13 mouse cellular contexts compared by ENCODE assay signal in the genomic region with DNA sequence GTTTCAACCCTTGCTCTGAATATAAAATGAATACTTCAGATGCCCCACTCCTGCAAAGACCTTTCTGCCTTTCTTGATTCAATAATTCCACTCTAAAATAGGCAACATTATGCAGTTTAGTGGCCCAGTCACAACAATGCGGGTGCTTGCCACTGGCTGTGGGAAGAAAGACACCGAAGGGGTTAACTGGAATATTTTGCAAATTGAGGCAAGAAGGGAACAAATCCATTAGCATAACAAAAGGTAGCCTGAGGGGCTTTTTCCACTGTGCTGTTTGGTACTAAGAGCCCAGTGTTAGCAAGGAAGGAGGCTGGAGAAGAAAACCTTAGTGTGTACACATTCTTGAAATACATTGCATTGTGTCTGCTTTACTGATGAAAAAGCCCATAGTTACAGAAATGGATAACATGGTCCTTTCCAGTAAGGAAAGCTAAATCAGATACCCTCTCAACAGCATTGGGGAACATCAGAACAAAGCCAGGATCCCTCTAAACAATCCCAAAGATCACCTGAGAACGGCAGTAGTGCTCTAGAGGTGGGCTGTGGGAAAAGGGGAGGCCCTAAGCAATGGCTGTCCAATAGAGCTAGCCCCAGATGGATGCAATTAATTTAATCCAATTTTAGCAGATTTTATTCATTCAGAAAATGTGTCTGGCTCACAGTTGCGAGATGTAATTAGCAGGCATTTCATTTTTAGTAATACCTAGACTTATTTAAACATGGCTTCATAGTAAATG.
DNase-seq lines count a peak whose midpoint lies in the region; ATAC-seq and TF ChIP-seq lines count a peak whose summit lies in the region.
"Had no signal": no experiment of that assay in that cellular context is flagged by ENCODE, and none has a peak within 500 bp of the region (broad histone marks: within the 10 kb centered on the region; RNA-seq: fewer than 3 reads in every experiment).

No protein-coding gene starts in this region.

- DNase-seq in ES-E14 (ENCODE audit: low read depth, low spot score) = peak; percentile 78
- DNase-seq in embryo, embryonic 9.5 days (ENCODE audit: extremely low spot score) = peak; percentile 31
- DNase-seq in forebrain, postnatal 0 days = peak; percentile 59
- no peak for DNase-seq in cerebellum, adult 18-20 months
- no peak for DNase-seq in heart, adult 9 months (ENCODE audit: low spot score in 2 of 2)
- DNase-seq in gastrocnemius, postnatal 25 days = no peak
- no peak for DNase-seq in cerebellum, postnatal 36 days
- DNase-seq: adrenal gland, postnatal 25 days; cerebellum, postnatal 10 days; layer of hippocampus, postnatal 36 days; lung, postnatal 36 days had no signal

- H3K9me3 ChIP-seq in ES-E14 (ENCODE audit: control insufficient read depth, insufficient read depth, low read depth, low read length) = no peaks in the 10 kb centered on the region
- H3K9me3 ChIP-seq in forebrain, postnatal 0 days (ENCODE audit: low read length) = no peaks in the 10 kb centered on the region
- no peaks in the 10 kb centered on the region for H3K9me3 ChIP-seq in midbrain, embryonic 13.5 days

- no peak overlapping the region for H3K4me2 ChIP-seq in forebrain, postnatal 0 days (ENCODE audit: low read depth)
- H3K4me2 ChIP-seq in midbrain, embryonic 13.5 days (replicated peaks) = peak overlapping the region; percentile 26

- no peak for TF ChIP-seq CTCF in forebrain, postnatal 0 days (IDR thresholded peaks at IDR 0.05; ENCODE audit: low read depth)

- no peaks in the 10 kb centered on the region for H3K36me3 ChIP-seq in ES-E14 (ENCODE audit: control insufficient read depth, insufficient read depth, low read length, poor library complexity, severe bottlenecking)
- H3K36me3 ChIP-seq in forebrain, postnatal 0 days (ENCODE audit: insufficient read depth) = no peaks in the 10 kb centered on the region
- H3K36me3 ChIP-seq in midbrain, embryonic 13.5 days = no peaks in the 10 kb centered on the region

- 13% methylated on average over 4 of the region's 4 CpGs for WGBS in forebrain, postnatal 0 days
- 11% methylated on average over 4 of the region's 4 CpGs for WGBS in midbrain, embryonic 13.5 days

- in situ Hi-C loops in ES-E14 (cut with MboI; ENCODE audit: low sequenced_read_pairs in 2 of 2, unreplicated experiment in 2 of 2) = no loop called here

- H3K27me3 ChIP-seq in forebrain, postnatal 0 days (ENCODE audit: insufficient read depth, low read length) = no peaks in the 10 kb centered on the region; the same call in 1 of the 2 replicates
- no peaks in the 10 kb centered on the region for H3K27me3 ChIP-seq in midbrain, embryonic 13.5 days

- peak; percentile 84 for ATAC-seq in forebrain, postnatal 0 days
- peak; percentile 94 for ATAC-seq in midbrain, embryonic 13.5 days

- peaks cover 2 to 3% of the 10 kb centered on the region in 2 experiments; a peak in 1 of 4 replicates for H3K4me1 ChIP-seq in ES-E14 (ENCODE audit: control insufficient read depth in 2 of 2, insufficient read depth in 2 of 2, low read length in 2 of 2, poor library complexity in 1 of 2)
- H3K4me1 ChIP-seq in forebrain, postnatal 0 days (ENCODE audit: insufficient read depth) = 0 out of 2 replicates have a peak, but pooled peaks cover 4% of the 10 kb centered on the region
- H3K4me1 ChIP-seq in midbrain, embryonic 13.5 days (replicated peaks) = peaks cover 23% of the 10 kb centered on the region

- H3K4me3 ChIP-seq in ES-E14 (ENCODE audit: insufficient read depth in 1 of 2, low read depth in 1 of 2, low read length in 2 of 2, poor library complexity in 1 of 2, severe bottlenecking in 1 of 2) = no peak overlapping the region
- no peak overlapping the region for H3K4me3 ChIP-seq in forebrain, postnatal 0 days (ENCODE audit: low read depth, low read length)
- no peak overlapping the region for H3K4me3 ChIP-seq in midbrain, embryonic 13.5 days (replicated peaks)

- no peak overlapping the region for H3K9ac ChIP-seq in ES-E14 (ENCODE audit: insufficient read depth, low read depth, low read length, poor library complexity, severe bottlenecking)
- H3K9ac ChIP-seq in forebrain, postnatal 0 days = no peak overlapping the region
- peak overlapping the region; percentile 28; the same call in 1 of the 2 replicates for H3K9ac ChIP-seq in midbrain, embryonic 13.5 days (replicated peaks)

- H3K27ac ChIP-seq in ES-E14 (ENCODE audit: insufficient read depth, low read depth, low read length, poor library complexity, severe bottlenecking) = no peak overlapping the region; the same call in 1 of the 2 replicates
- peak overlapping the region; percentile 23; the same call in 1 of the 2 replicates for H3K27ac ChIP-seq in forebrain, postnatal 0 days (ENCODE audit: low read depth, low read length)
- peak overlapping the region; percentile 85 for H3K27ac ChIP-seq in midbrain, embryonic 13.5 days
- H3K27ac ChIP-seq: kidney, postnatal 0 days had no signal

TF ChIP-seq in ES-E14, 5 proteins besides CTCF, POLR2A, EP300 and RAD21:
- TF ChIP-seq MAFK (IDR thresholded peaks at IDR 0.05; ENCODE audit: insufficient read depth, low read depth, low read length) = no peak
- no peak for TF ChIP-seq ZNF384 (IDR thresholded peaks at IDR 0.05; ENCODE audit: low read depth, low read length)

Comparison
In these comparisons a context has a peak if more than half of its experiments do, and no peak if none do; other contexts are left out.
1. DNase-seq: peak in ES-E14 (single experiment), embryo, embryonic 9.5 days (single experiment) and forebrain, postnatal 0 days (single experiment); none in cerebellum, adult 18-20 months (0 of 2), heart, adult 9 months (0 of 2), gastrocnemius, postnatal 25 days (single experiment) and cerebellum, postnatal 36 days (0 of 2).